Comparison of ENCODE assay signal across 8 mouse cellular contexts in genomic region chr4:62870391-62870983, GRCm38 (mm10).
DNase-seq lines count a peak whose midpoint lies in the region; ATAC-seq and TF ChIP-seq lines count a peak whose summit lies in the region.

No protein-coding gene starts in this region.

- H3K9ac ChIP-seq in forebrain, embryonic 15.5 days (replicated peaks), result 0 out of 2 replicates have a peak overlapping the region, but pooled peaks have one; percentile 12
- no peak overlapping the region for H3K9ac ChIP-seq in forebrain, embryonic 11.5 days (ENCODE audit: low read length)
- H3K9ac ChIP-seq in limb, embryonic 15.5 days, result peak overlapping the region; percentile 20; the same call in 1 of the 2 replicates

- no peaks in the 10 kb centered on the region for H3K9me3 ChIP-seq in forebrain, embryonic 15.5 days
- no peaks in the 10 kb centered on the region for H3K9me3 ChIP-seq in forebrain, embryonic 11.5 days (ENCODE audit: control insufficient read depth, low read length)
- no peaks in the 10 kb centered on the region for H3K9me3 ChIP-seq in limb, embryonic 15.5 days

- 0 out of 2 replicates have a peak, but pooled peaks have one; percentile 20 for TF ChIP-seq POLR2A in bone marrow, adult 2 months (IDR thresholded peaks at IDR 0.05; ENCODE audit: borderline replicate concordance, control insufficient read depth, low read depth, low read length)

- no peak for TF ChIP-seq CTCF in bone marrow, adult 2 months (IDR thresholded peaks at IDR 0.05; ENCODE audit: control insufficient read depth, insufficient read depth, low read length)

- no peak for DNase-seq in forebrain, embryonic 11.5 days (ENCODE audit: low spot score)
- peak; percentile 30 to 46 for DNase-seq in heart, postnatal 36 days
- DNase-seq in thymus, postnatal 10 days (ENCODE audit: low spot score in 2 of 2), result no peak
- no peak for DNase-seq in gastrocnemius, adult 18-20 months (ENCODE audit: low spot score)
- no peak for DNase-seq in embryo, embryonic 10 days (ENCODE audit: low spot score)

- peaks cover 8% of the 10 kb centered on the region; the same call in 1 of the 2 replicates for H3K27me3 ChIP-seq in forebrain, embryonic 15.5 days
- H3K27me3 ChIP-seq in forebrain, embryonic 11.5 days (ENCODE audit: control insufficient read depth, insufficient read depth, low read length), result no peaks in the 10 kb centered on the region
- no peaks in the 10 kb centered on the region for H3K27me3 ChIP-seq in limb, embryonic 15.5 days

- H3K27ac ChIP-seq in forebrain, embryonic 15.5 days (replicated peaks), result no peak overlapping the region
- H3K27ac ChIP-seq in forebrain, embryonic 11.5 days (ENCODE audit: low read depth, low read length), result no peak overlapping the region
- H3K27ac ChIP-seq in bone marrow, adult 2 months (ENCODE audit: control insufficient read depth, insufficient read depth, low read depth, low read length, poor library complexity), result no peak overlapping the region
- H3K27ac ChIP-seq in limb, embryonic 15.5 days, result no peak overlapping the region

- no peak overlapping the region for H3K4me3 ChIP-seq in forebrain, embryonic 15.5 days
- H3K4me3 ChIP-seq in forebrain, embryonic 11.5 days (ENCODE audit: low read depth, low read length), result no peak overlapping the region
- H3K4me3 ChIP-seq in bone marrow, adult 2 months (replicated peaks; ENCODE audit: control insufficient read depth, low read depth, low read length), result no peak overlapping the region
- H3K4me3 ChIP-seq in limb, embryonic 15.5 days, result no peak overlapping the region

- peaks cover 23% of the 10 kb centered on the region for H3K4me1 ChIP-seq in forebrain, embryonic 15.5 days
- H3K4me1 ChIP-seq in forebrain, embryonic 11.5 days (replicated peaks; ENCODE audit: control insufficient read depth, insufficient read depth, low read length), result no peaks in the 10 kb centered on the region
- H3K4me1 ChIP-seq in bone marrow, adult 2 months (ENCODE audit: control insufficient read depth, insufficient read depth, low read length), result no peaks in the 10 kb centered on the region
- peaks cover 6% of the 10 kb centered on the region for H3K4me1 ChIP-seq in limb, embryonic 15.5 days

- no peaks in the 10 kb centered on the region for H3K36me3 ChIP-seq in forebrain, embryonic 15.5 days
- no peaks in the 10 kb centered on the region for H3K36me3 ChIP-seq in forebrain, embryonic 11.5 days (ENCODE audit: control insufficient read depth, insufficient read depth, low read length)
- H3K36me3 ChIP-seq in limb, embryonic 15.5 days, result no peaks in the 10 kb centered on the region

- peak; percentile 75 for ATAC-seq in forebrain, embryonic 15.5 days (replicated peaks)
- ATAC-seq in forebrain, embryonic 11.5 days (replicated peaks; ENCODE audit: low FRiP score), result no peak
- ATAC-seq in limb, embryonic 15.5 days (ENCODE audit: insufficient number of reproducible peaks, low FRiP score, low TSS enrichment, low read depth), result 0 out of 2 replicates have a peak, but pooled peaks have one; percentile 61

- WGBS in forebrain, embryonic 15.5 days, result 28% methylated on average over 14 of the region's 14 CpGs
- 81% methylated on average over 14 of the region's 14 CpGs for WGBS in forebrain, embryonic 11.5 days
- 55% methylated on average over 14 of the region's 14 CpGs for WGBS in bone marrow, adult 2 months
- 52% methylated on average over 14 of the region's 14 CpGs for WGBS in limb, embryonic 15.5 days

- intact Hi-C loops in heart, postnatal 36 days (cut with DNase I), result no loop called here

- H3K4me2 ChIP-seq in forebrain, embryonic 15.5 days (replicated peaks), result no peak overlapping the region
- H3K4me2 ChIP-seq in forebrain, embryonic 11.5 days (ENCODE audit: low read depth, low read length, severe bottlenecking), result no peak overlapping the region
- H3K4me2 ChIP-seq in limb, embryonic 15.5 days, result no peak overlapping the region

Comparison
In these comparisons a context has a peak if more than half of its experiments do, and no peak if none do; other contexts are left out.
1. DNase-seq: peak in heart, postnatal 36 days (2 of 2); none in forebrain, embryonic 11.5 days (single experiment), thymus, postnatal 10 days (0 of 2), gastrocnemius, adult 18-20 months (single experiment) and embryo, embryonic 10 days (single experiment).